Mouse (Mus musculus): ENCODE data around the gene Gtf3c4.

Gtf3c4 gene

GRCm38 (mm10) chr2:28840222-28840951, at the start of gene Gtf3c4, which contains the start of gene Ddx31:
Gene Gtf3c4 (minus strand): TSS chr2:28840360.
Gene Ddx31 (plus strand): TSS chr2:28840406.
- peak; percentile 89 to 96 for DNase-seq (ENCODE audit: low spot score in 2 of 2)

GRCm38 (mm10) chr2:28884914-28885313, 44.8 kb upstream of the Gtf3c4 start:
- DNase-seq (ENCODE audit: low spot score in 2 of 2), result no peak

GRCm38 (mm10) chr2:28882826-28883485, 42.8 kb upstream of the Gtf3c4 start:
- DNase-seq (ENCODE audit: low spot score in 2 of 2), result no peak

GRCm38 (mm10) chr2:28882047-28882446, 41.9 kb upstream of the Gtf3c4 start:
- no peak for DNase-seq (ENCODE audit: low spot score in 2 of 2)

- no peak for DNase-seq (ENCODE audit: low spot score in 2 of 2)
Observed at GRCm38 (mm10) chr2:28881275-28881674, 41.1 kb upstream of the Gtf3c4 start.

- no peak for DNase-seq (ENCODE audit: low spot score in 2 of 2)
Observed at GRCm38 (mm10) chr2:28875554-28875953, 35.4 kb upstream of the Gtf3c4 start.

GRCm38 (mm10) chr2:28867495-28867894, 27.3 kb upstream of the Gtf3c4 start:
- DNase-seq (ENCODE audit: low spot score in 2 of 2), result peak in 1 of 2 experiments; percentile 3

- no peak for DNase-seq (ENCODE audit: low spot score in 2 of 2)
Observed at GRCm38 (mm10) chr2:28863857-28864256, 23.7 kb upstream of the Gtf3c4 start.

GRCm38 (mm10) chr2:28860678-28861423, 20.7 kb upstream of the Gtf3c4 start:
- no peak for DNase-seq (ENCODE audit: low spot score in 2 of 2)

- no peak for DNase-seq (ENCODE audit: low spot score in 2 of 2)
Observed at GRCm38 (mm10) chr2:28859303-28859702, 19.1 kb upstream of the Gtf3c4 start.

- DNase-seq (ENCODE audit: low spot score in 2 of 2), result no peak
Observed at GRCm38 (mm10) chr2:28855773-28856172, 15.6 kb upstream of the Gtf3c4 start.

- DNase-seq (ENCODE audit: low spot score in 2 of 2), result no peak
Observed at GRCm38 (mm10) chr2:28852594-28852993, 12.4 kb upstream of the Gtf3c4 start.

- no peak for DNase-seq (ENCODE audit: low spot score in 2 of 2)
Observed at GRCm38 (mm10) chr2:28848879-28849278, 8.7 kb upstream of the Gtf3c4 start.

GRCm38 (mm10) chr2:28842042-28842441, 1.9 kb upstream of the Gtf3c4 start:
- DNase-seq (ENCODE audit: low spot score in 2 of 2), result no peak

GRCm38 (mm10) chr2:28839501-28840221, 499 bp downstream of the Gtf3c4 start:
- peak in 1 of 2 experiments; percentile 1 for DNase-seq (ENCODE audit: low spot score in 2 of 2)

GRCm38 (mm10) chr2:28836181-28836940, 3.8 kb downstream of the Gtf3c4 start:
- no peak for DNase-seq (ENCODE audit: low spot score in 2 of 2)

- no peak for DNase-seq (ENCODE audit: low spot score in 2 of 2)
Observed at GRCm38 (mm10) chr2:28829265-28829664, 10.9 kb downstream of the Gtf3c4 start.

GRCm38 (mm10) chr2:28818866-28819265, 21.3 kb downstream of the Gtf3c4 start:
- DNase-seq (ENCODE audit: low spot score in 2 of 2), result no peak

GRCm38 (mm10) chr2:28810260-28811013, 29.7 kb downstream of the Gtf3c4 start:
- no peak for DNase-seq (ENCODE audit: low spot score in 2 of 2)

GRCm38 (mm10) chr2:28808841-28809240, 31.3 kb downstream of the Gtf3c4 start:
- no peak for DNase-seq (ENCODE audit: low spot score in 2 of 2)
